Mouse (Mus musculus): ENCODE data around the gene Dctpp1.

Dctpp1 gene

GRCm38 (mm10) chr7:127260309-127261111 lies at the start of gene Dctpp1:
Gene Dctpp1 (minus strand): TSS chr7:127260709.
- DNase-seq (ENCODE audit: low read depth): peak; percentile 100

- no peak for DNase-seq (ENCODE audit: low read depth)
These were observed 49.4 kb upstream of the Dctpp1 start for GRCm38 (mm10) chr7:127309951-127310350.

DNA sequence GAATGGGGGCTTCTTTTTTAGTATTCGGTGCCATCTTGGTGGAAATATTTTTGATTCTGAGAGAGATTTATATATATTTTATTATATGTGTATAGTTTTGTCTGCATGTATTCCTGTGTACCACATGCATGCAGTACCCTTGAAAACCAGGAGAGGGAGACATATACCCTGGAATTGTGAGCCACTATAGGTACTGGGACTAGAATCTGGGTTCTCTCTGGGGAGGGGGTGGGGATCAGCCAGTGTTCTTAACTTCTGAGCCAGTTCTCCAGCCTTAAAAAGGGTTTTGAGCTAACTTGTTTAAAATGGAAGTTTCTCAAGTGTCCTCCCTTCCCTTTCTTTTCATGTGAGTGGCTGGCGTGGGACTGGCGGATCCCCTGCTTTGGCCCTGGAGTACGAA lies 48.4 kb upstream of the Dctpp1 start:
- peak; percentile 74 for DNase-seq (ENCODE audit: low read depth)

- no peak for DNase-seq (ENCODE audit: low read depth)
These were observed 47.9 kb upstream of the Dctpp1 start for GRCm38 (mm10) chr7:127308431-127308830.

GRCm38 (mm10) chr7:127297586-127298193 lies 37.2 kb upstream of the Dctpp1 start:
- DNase-seq (ENCODE audit: low read depth): no peak

DNA sequence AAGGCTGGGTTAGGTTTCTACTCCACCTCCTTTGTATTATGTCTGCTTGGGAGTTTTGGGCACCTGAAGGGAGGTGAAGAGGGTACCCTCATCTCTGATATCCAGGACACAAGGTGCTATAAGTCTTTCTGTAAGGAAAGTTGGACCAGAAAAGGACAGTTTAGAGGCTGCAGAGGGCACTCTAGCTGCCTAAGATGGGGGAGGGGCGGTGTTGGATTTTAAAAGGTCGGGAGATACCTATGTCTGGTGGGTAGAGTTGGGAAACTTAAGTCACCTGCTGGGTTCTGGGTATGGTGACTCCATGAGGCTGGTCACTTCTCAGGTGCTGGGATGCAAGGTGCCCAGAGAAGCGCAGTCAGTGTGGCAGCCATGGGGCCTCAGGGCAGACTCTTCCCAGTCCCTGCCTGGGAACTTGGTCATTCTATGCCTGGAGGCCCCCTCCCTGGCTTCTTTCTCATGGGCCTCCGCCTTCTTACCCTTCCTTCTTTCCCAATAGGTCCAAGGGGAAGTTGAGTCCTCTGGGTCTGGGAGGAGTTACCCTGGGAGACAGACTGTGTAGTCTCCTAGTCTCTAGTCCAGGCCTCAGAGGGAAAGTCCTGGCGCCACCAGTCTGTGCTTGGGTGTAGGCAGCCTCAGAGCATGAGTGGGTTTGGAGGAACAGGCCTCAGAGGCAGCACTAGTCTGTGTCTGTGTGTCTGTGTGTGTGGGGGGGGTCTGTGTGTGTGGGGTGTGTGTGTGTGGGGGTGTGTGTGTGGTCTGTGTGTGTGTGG lies 36.5 kb upstream of the Dctpp1 start:
- DNase-seq (ENCODE audit: low read depth): no peak

DNA sequence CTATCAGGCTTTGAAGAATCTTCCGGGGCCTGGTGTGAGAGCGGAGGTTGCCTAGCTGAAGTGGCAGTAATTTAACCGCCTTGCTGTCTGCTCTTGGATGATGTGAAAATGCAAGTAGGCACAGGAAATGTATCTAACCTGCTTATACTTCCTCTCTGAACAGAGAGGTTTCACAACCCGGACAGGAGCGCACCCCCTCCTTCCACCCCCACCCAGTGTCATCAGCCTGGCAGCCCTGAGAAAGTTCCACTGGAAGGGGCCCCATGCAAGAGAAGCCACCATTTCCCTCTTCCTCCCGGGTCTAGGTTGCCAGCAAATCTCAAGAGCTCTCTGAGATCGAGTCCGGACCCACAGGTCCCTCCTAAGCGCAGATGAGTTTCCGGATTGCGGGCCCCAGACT lies 35.6 kb upstream of the Dctpp1 start, which contains the start of gene Itgal:
Itgal (plus strand) TSS at position 163 of the 400 bp plus-strand sequence.
- DNase-seq (ENCODE audit: low read depth): peak; percentile 93

GRCm38 (mm10) chr7:127290142-127290541 lies 29.6 kb upstream of the Dctpp1 start:
- peak; percentile 49 for DNase-seq (ENCODE audit: low read depth)

DNA sequence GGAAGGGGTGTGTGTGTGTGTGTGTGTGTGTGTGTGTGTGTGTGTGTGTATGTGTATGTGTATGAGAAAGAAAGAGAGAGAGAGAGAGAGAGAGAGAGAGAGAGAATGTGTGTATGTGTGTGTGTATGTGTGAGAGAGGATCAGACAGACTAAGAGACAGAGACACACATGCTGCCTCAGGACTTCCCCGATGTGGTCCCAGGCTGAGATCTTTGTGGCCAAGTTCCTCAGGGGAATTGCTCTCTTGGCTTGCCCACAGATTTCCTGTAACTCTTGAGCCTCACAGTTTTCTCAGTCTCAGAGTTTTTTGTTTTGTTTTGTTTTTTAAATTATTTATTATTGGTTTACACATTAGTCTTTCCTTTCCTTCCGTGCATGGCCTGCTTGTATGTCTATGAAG lies 28.8 kb upstream of the Dctpp1 start:
- DNase-seq (ENCODE audit: low read depth): no peak

GRCm38 (mm10) chr7:127287940-127288339 lies 27.4 kb upstream of the Dctpp1 start:
- DNase-seq (ENCODE audit: low read depth): peak; percentile 75

DNA sequence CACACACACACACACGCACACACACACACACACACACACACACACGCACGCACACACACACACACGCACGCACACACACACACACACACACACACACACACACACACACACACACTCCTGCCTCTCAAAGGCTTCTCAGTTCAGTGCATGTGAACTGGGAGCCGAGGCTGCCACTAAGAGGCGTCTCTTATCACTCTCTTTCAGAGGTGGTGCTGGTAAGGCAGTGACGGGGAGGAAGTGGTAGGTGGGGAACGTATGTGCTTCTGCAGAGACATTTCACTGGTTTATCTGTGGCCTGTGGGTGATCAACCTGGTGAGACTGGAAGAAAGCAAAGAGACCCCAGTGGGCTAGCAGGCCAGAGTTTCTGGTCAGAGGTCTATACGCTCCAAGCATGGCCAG lies 24.6 kb upstream of the Dctpp1 start:
- DNase-seq (ENCODE audit: low read depth): peak; percentile 74

GRCm38 (mm10) chr7:127282190-127282589 lies 21.7 kb upstream of the Dctpp1 start:
- no peak for DNase-seq (ENCODE audit: low read depth)

- DNase-seq (ENCODE audit: low read depth): peak; percentile 93
These were observed 20.6 kb upstream of the Dctpp1 start for GRCm38 (mm10) chr7:127281114-127281513.

DNA sequence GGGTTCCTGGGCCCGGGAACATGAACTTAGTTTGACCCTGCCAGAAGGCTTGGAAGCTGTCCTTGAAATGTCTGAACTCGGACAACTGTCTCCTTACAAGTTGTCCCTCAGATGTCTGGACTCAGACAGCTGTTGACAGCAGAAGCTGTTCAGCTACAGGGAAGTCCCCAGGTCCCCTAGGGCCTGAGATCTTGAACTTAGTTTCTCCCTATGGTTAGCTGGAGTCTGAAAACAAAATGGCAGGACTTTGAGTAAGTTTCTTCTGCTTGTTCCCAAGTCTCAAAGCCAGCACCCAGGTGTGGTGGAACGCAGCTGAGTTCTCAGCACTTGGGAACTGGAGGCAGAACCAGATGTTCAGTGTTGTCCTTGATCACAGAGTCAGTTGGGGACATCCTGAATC lies 19.6 kb upstream of the Dctpp1 start:
- DNase-seq (ENCODE audit: low read depth): no peak

- DNase-seq (ENCODE audit: low read depth): peak; percentile 81
These were observed 17.8 kb upstream of the Dctpp1 start for GRCm38 (mm10) chr7:127278311-127278710.

GRCm38 (mm10) chr7:127276519-127276961 lies 16.0 kb upstream of the Dctpp1 start:
- DNase-seq (ENCODE audit: low read depth): no peak

GRCm38 (mm10) chr7:127273925-127274789 lies 13.6 kb upstream of the Dctpp1 start, which contains the start of gene Sephs2:
Gene Sephs2 (minus strand): TSS chr7:127274055.
- DNase-seq (ENCODE audit: low read depth): peak; percentile 98

DNA sequence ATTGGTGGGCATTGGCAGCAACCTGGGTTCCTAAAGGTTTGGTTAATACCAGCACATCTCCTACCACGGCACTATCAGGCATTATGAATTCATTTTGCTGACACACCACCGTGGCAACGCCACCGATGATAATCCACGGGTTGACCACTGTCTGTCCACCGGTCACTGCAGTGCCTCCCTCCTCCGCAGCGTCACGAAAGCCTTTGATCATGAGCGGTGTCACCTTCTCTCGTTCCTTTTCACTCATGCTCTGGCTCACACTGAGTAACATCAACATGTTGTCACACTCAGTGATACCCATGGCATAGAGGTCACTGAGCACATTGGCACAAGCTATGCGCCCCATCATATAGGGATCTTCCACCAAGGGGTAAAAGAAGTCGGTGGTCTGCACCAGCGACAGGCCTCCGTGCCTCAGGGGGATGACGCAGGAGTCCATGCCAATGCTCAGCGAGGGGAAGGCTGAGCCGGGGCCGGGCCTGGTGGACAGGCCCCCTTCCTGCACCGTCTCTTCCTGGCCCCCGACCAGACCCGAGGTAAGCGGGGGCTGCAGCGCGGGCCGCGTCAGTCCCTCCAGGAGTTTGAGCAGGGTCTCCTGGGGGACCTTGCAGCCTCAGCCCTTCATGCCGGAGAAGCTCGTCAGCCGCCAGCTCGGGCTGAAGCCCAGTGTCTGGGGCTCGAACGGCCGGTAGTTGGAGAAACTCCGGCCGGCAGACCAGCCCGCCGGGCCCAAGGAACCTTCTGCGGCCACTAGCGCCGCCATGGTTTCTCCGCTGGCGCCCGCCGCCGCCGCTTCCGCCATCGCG lies 12.8 kb upstream of the Dctpp1 start:
- no peak for DNase-seq (ENCODE audit: low read depth)

DNA sequence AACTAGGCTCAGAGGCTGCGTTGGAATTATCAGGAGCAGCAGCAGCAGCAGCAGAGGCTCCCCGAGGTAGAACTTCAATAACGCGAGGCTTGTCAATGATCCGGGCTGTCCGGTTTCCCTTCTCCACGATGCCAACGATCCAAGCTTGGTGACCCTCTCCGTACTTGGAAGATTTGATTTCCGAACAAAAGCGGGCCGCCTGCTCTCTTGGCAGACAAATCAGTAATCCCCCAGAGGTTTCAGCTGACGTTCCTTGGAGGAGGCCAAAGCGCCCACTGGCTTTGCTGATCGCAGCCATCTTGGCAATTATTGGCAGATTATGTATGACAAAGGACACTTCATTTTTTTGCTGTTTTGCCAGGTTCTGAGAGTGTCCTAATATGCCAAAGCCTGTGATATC lies 12.1 kb upstream of the Dctpp1 start:
- no peak for DNase-seq (ENCODE audit: low read depth)

DNA sequence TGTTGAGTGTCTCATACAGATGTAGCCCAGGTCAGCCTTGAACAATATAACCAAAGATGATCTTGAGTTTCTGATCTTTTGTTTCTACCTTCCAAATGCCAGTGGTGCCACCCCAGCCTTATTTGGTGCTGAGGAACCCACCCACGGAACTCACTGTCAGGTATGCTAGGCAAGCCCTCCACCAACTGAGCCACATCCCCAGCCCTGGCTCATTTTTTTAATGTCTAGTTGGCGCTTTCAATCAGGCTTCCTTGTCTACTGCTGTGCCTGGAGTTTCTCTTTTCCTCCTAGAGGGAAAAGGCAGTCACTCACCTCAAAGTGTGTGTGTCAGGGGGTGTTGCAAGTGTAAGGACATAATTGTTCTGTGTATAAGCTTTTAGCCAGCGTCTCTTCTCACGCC lies 10.6 kb upstream of the Dctpp1 start:
- DNase-seq (ENCODE audit: low read depth): no peak

- no peak for DNase-seq (ENCODE audit: low read depth)
These were observed 10.2 kb upstream of the Dctpp1 start for GRCm38 (mm10) chr7:127270666-127271065.
